Mouse (Mus musculus) adrenal gland, postnatal 10 days (tissue): ENCODE results near the gene Alg14. TPM values are rescaled to one million over a fixed set of nuclear protein-coding genes. Genes with fewer than 3 reads are reported as not detected.

ENCODE experiments used
- DNase-seq: peaks from one replicate; pipeline ENCODE4 v3.0.0; 2021; ENCODE audit warnings: mixed read lengths
- total RNA-seq, 2 experiments: library from RNA; stranded (reverse); gene quantifications; 2 replicates each; pipeline ENCODE4 v1.2.3; 2021

Alg14 gene
- total RNA-seq, 2 experiments from 2014 or later: 27.4 to 31.3 TPM

DNA sequence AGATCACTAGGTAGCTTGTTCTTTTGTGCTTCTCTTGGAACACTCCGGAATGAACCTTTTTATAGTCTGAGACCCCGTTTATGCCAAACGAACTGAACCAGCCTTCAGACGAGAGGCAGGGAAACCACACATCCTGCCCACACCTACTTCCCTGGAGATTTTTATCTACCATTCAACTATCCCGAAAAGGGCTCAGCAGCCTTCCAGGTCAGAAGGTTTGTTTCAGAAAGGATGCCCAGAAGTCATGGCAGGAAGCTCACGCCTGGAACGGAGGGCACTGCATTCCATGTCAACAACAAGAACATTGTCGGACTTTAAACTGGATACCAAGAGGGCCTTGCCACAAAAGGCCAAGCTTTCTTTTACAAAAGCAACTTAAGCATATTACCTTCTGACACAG, 73.6 kb downstream of the Alg14 start:
- DNase-seq: no peak

- no peak for DNase-seq
Observed at GRCm38 (mm10) chr3:121368616-121369015, 77.0 kb downstream of the Alg14 start.

GRCm38 (mm10) chr3:121369517-121369916, 77.9 kb downstream of the Alg14 start:
- no peak for DNase-seq

- DNase-seq: no peak
Observed at GRCm38 (mm10) chr3:121370301-121370700, 78.7 kb downstream of the Alg14 start.

GRCm38 (mm10) chr3:121370830-121371526, 79.4 kb downstream of the Alg14 start:
- DNase-seq: no peak

DNA sequence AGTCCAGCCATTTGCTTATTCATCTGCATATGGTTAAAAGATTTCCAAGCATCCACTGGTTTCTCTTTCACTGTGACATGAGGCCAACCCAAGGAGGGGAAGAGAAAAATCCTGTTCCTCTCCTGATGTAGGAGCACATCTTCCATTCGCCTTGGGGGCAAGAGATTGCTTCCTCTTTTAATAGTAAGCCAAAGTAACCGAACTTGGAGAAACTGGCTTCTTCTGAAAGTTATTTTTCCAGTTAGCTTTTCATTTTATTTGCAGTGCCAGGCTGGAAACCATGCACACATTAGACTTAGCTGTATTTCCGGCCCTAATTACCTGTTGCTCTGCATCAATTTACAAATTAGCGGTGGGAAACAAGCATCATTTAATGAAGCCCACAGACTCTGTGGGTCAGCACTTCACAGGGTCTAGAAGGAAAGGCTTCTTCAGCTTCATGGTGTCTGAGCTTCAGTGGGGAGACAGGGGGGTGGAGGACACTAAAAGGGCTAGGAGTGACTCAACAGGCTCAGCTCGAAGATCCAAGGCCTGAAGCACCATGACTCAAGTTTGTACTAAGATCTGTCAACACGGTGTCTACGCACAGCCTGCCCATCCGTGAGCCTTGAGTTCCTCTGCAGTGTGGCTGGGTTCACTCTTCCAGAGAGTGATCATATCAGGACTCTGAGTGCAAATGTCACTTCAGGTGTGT, 80.1 kb downstream of the Alg14 start:
- DNase-seq: peak; percentile 47

GRCm38 (mm10) chr3:121373897-121374441, 82.4 kb downstream of the Alg14 start:
- DNase-seq: no peak

- DNase-seq: no peak
Observed at GRCm38 (mm10) chr3:121375541-121376129, 84.1 kb downstream of the Alg14 start.

- peak; percentile 59 for DNase-seq
Observed at GRCm38 (mm10) chr3:121378708-121379612, 87.4 kb downstream of the Alg14 start.

GRCm38 (mm10) chr3:121379699-121380098, 88.1 kb downstream of the Alg14 start:
- no peak for DNase-seq

DNA sequence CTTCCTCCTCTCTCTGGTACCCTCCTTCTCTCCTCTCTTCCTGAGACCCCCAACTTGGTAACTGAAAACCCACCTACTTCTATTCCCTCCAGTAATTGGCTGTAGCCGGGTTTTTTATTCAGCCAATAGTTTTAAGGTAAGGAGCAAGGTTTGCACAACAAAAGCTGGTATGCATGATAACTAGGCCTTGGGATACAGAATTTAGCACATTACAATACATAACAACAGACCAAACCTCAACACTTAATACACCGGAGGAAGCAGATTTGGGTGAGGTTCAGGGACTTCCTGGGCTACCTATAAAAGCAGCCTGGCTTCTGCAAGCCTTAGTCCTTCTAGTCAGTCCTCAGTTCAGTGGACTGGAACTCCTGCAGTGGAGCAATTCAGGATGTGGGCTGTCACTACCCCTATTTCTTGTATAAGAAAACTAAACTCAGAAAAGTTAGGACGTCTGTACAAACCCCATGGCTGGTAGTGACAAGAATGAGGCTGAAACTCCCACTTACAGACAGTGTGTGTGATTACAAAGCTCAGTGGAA, 96.0 kb downstream of the Alg14 start:
- no peak for DNase-seq

DNA sequence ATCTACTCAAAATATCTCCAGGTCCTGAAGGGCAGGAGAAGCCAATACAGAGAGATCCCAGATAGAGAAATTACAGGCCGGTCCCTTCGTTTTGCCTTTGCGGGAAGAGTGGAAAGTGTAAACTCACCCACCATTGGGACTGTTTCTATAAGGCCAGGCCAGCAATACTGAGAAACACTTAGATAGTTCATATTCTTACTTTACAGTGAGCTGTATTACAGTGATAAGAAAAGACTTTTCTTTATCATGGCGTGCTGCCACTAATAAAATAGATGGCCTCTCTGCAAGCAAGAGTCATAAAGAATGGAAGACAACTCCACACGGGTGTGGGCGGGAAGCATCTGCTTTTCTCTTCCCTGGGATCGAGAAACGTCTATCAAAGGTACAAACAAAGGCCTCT, 97.8 kb downstream of the Alg14 start:
- no peak for DNase-seq

DNA sequence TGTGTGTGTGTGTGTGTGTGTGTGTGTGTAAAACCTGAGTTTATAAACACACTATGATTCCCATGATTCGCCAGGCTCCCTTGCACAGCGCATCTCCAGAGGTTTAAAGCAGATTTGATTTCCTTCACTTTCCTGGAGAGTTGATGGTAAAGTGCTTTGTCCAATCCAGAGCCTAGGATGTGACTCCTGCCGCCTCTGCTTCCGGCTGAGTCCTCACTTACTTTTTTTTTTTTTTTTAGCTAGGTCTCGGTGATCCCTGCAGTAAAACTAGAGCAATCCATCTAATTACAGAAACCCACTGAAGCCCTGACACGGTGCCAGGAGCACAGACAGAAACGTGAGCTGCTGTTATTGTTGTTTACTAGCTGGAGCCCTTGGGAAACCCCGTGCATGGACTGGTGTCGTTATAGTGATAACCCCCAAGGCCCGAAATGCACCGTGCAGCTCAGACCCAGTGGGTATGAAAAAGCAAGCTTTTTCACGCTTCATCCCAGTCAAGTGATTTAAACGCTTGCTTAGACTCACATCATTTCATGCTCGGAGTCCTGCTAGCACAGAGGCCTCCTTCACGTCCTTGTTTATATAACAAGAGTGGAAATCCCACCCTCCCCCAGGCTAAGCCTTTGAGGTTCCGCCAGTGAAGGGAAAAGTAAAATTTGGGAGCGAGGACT, 98.4 kb downstream of the Alg14 start:
- peak; percentile 39 for DNase-seq

DNA sequence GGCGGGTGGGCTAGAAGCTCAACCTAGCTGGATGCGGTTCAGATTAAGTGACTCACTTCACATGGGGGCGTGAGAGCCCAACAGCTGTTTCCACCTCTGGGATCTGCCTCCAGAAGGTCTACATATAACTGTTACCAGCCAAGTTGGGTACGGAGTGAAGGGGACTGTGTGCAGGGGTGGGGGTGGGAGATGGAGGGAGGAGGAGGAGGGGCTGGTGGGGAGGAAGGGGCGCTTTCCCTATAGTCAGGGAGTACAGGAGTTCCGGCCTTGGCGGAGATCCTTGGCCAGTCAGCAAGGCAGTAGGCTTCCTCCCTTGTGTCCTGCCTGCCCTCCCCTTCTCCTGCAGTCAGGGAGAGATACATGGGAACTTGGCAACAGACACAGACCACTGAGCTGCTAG, 99.2 kb downstream of the Alg14 start:
- peak; percentile 32 for DNase-seq

DNA sequence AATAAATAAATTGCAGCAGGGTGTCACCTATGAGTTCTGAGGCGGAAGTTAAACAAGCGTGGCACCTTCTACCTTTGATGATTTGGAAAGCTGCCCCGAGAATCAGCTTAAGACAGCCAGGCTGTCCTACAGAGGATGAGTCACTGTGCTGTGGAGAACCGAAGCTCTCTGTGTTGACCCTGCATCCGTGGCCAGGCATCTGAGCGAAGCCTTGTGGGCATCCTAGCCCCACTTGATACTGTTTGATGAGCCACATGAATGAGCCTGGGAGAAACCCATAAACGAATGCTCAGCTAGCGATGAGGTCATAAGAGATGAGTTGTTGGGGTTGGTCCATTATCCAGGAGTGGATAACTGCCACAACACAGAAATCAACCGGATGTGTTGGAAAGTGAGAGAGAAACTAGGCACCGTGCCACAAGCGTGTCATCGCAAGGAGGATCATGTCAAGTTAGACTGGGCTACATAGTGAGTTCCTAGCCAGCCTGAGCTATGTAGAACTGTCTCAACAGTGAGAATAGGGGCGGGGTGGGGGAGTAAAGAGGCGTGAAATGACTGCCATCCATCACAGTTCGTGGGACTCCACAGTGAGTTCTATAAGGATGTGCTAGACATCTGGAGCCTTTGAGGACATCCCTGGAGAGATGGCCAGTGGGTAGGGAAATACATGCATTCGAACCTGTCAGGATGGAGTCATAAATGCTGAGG, 104.2 kb downstream of the Alg14 start:
- no peak for DNase-seq

- DNase-seq: no peak
Observed at GRCm38 (mm10) chr3:121396561-121396960, 105.0 kb downstream of the Alg14 start.

DNA sequence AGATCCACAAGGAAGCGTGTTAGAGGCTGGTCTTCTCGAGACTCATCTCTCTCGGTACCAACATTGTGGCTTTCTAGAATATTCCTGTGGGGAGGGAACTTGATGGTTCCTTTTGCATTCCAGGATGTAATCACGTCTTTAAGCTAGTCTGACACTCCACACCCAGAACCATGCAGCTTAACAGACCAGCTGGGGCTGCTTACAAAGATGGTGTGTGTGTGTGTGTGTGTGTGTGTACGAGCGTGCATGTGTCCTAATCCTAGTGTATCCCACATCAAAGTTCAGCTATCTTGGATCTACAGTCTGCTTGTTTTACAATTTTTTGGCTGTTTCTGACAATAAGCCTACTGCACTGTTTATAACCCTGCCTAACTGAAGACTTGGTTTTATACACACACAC, 105.4 kb downstream of the Alg14 start:
- no peak for DNase-seq

GRCm38 (mm10) chr3:121401384-121401783, 109.8 kb downstream of the Alg14 start:
- no peak for DNase-seq

DNA sequence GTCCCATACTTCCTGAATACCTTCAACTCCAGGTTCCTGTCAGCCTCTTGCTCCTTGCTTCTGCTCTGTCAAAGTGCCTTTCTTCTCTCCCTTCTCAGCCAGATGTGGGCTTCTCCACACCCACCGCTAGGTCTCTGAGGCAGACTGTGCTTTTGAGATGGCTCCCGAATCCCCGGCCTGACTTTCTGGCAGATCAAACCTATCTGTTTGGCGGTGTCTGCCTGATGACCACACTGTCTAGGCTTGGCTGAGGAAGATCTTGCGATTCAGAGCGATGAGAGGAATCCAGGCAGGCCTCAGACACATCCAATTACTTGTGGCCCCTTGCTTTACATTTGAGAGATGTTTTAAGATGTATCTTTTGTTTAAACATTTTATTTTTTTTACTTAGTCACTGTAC, 110.5 kb downstream of the Alg14 start:
- no peak for DNase-seq

- DNase-seq: no peak
Observed at GRCm38 (mm10) chr3:121403449-121403848, 111.9 kb downstream of the Alg14 start.

DNA sequence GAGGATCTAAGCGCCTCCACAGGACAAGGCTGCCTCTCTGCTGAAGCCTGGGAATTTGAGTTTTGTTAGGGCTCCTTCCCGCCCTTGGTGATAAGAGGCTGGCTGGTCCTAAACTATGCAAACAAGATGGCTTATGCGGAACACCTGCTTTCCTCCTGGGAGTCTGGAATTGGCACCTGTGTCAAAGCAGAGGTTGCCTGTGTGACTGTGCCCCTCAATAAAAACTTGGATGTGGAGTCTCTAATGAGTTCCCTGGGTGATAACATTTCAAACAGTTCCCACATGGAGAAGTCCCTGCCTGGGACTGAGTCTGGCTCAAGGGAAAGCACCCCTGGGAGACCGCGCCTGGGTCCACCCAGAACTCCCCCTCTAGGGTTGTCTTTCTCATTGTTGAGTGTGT, 113.5 kb downstream of the Alg14 start:
- DNase-seq: no peak
